Mouse (Mus musculus) neural tube, embryonic 15.5 days (tissue): ENCODE data around the gene Mpv17. TPM values are rescaled to one million over a fixed set of nuclear protein-coding genes. Genes with fewer than 3 reads are reported as not detected.

Experiments used
- ATAC-seq: fragments of 200-750 bp; cut with Nextera tagmentation; 2 replicates; pipeline ENCODE4 v1.8.0; 2017; ENCODE audit warnings: mild to moderate bottlenecking, moderate TSS enrichment, moderate library complexity; ENCODE audit not compliant: low FRiP score
- H3K27ac ChIP-seq: fragments of 300-500 bp; sonication (generic); replicated peaks from 2 replicates; pipeline ENCODE4 v1.5.1; 2015; ENCODE audit warnings: mild to moderate bottlenecking, inconsistent platforms
- H3K27me3 ChIP-seq: fragments of 300-500 bp; sonication (generic); replicated peaks from 2 replicates; pipeline ENCODE4 v1.6.1; 2015; ENCODE audit warnings: inconsistent platforms
- H3K36me3 ChIP-seq: fragments of 300-500 bp; sonication (generic); 2 replicates; pipeline ENCODE4 v1.6.1; 2015; ENCODE audit warnings: inconsistent platforms
- H3K4me1 ChIP-seq: fragments of 300-500 bp; sonication (generic); 2 replicates; pipeline ENCODE4 v1.6.1; 2015; ENCODE audit warnings: inconsistent platforms
- H3K4me2 ChIP-seq: fragments of 300-500 bp; sonication (generic); 2 replicates; pipeline ENCODE4 v1.6.1; 2015; ENCODE audit warnings: inconsistent platforms, mild to moderate bottlenecking, moderate library complexity
- H3K4me3 ChIP-seq: fragments of 300-500 bp; sonication (generic); replicated peaks from 2 replicates; pipeline ENCODE4 v1.5.1; 2015; ENCODE audit warnings: mild to moderate bottlenecking, inconsistent platforms
- H3K9ac ChIP-seq: fragments of 300-500 bp; sonication (generic); replicated peaks from 2 replicates; pipeline ENCODE4 v1.6.1; 2015; ENCODE audit warnings: mild to moderate bottlenecking, inconsistent platforms
- H3K9me3 ChIP-seq: fragments of 300-500 bp; sonication (generic); replicated peaks from 2 replicates; pipeline ENCODE4 v1.6.1; 2016; ENCODE audit warnings: inconsistent platforms
- WGBS: fragments of 180-500 bp; shearing (Covaris S2); methylation state at CpG from one replicate; pipeline ENCODE4 v1.1.7; 2015; ENCODE audit warnings: mixed read lengths; 5-methylcytosine and 5-hydroxymethylcytosine counted together
- polyA plus RNA-seq: library from polyadenylated mRNA; unstranded; fragments of >200 nt; fragmentation: Nextera tagmentation; extraction: Ambion mirVana; gene quantifications from 2 replicates; pipeline ENCODE4 v1.2.1, GENCODE M21; 2015

Mpv17 gene
- 57.4 and 58.0 TPM in 2 replicates for polyA plus RNA-seq

DNA sequence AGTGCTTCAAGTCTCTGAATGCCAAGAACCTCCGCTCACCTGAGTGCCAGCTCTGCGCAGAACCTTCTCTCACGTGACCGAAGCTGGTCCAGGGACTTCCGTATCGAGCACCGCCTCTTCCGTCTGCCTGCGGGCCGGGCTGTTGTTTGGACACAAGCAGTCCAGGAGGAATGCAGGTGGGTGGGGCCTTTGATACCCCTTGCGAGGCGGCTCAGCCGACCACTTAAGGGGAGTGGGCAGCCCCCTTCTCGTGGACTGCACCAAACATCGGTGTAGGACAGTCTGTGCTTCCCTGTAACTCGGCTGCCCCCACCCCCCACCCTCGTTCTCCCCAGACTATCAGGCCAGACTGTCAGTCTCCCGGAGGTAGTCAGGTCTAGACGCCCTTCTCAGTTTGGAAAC is at the start of gene Mpv17:
Mpv17 (minus strand) TSS at position 100 of the 402 bp plus-strand sequence.
- H3K9ac ChIP-seq: peak within 1 kb of the TSS; percentile 77
- WGBS: under 1% methylated on average over 19 of the region's 19 CpGs
- no peaks in the 10 kb centered on the region for H3K9me3 ChIP-seq
- H3K4me3 ChIP-seq: peak within 1 kb of the TSS; percentile 67
- no peaks in the 10 kb centered on the region for H3K27me3 ChIP-seq
- peaks cover 32% of the 10 kb centered on the region for H3K36me3 ChIP-seq
- H3K4me2 ChIP-seq: peak within 1 kb of the TSS; percentile 92
- peak; percentile 95 for ATAC-seq
- H3K27ac ChIP-seq: peak within 1 kb of the TSS; percentile 79
- H3K4me1 ChIP-seq: peaks cover 15% of the 10 kb centered on the region

DNA sequence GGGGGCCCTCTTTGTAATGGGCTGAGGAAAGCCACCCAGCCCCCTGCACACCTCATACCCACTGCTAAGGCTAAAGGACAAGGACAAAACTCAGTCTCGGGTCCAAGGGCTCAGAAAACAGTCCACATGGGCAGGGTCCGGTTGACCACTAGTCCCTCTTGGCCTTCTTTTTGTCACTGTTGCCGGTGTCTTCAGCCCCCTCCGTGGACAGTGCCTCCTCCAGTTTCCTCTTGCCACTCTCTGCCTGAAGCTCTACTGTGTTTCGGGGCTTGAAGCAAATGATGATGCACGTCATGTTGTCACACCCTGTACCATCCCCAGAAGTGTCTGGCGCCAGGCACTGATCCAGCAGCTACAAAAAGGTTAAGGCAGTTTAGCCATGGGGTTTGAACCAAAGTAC is 48.9 kb upstream of the Mpv17 start:
- H3K4me3 ChIP-seq: peak overlapping the region; percentile 95
- no peaks in the 10 kb centered on the region for H3K27me3 ChIP-seq
- peak overlapping the region; percentile 84 for H3K27ac ChIP-seq
- H3K4me1 ChIP-seq: peaks cover 29% of the 10 kb centered on the region
- H3K9ac ChIP-seq: 0 out of 2 replicates have a peak overlapping the region, but pooled peaks have one; percentile 51
- H3K36me3 ChIP-seq: peaks cover 75% of the 10 kb centered on the region
- peaks cover 4% of the 10 kb centered on the region for H3K9me3 ChIP-seq
- ATAC-seq: no peak
- H3K4me2 ChIP-seq: peak overlapping the region; percentile 71
- WGBS: 89% methylated on average over 7 of the region's 7 CpGs

- under 1% methylated on average over 53 of the region's 53 CpGs for WGBS
- Histone ChIP-seq H3K27ac (peak within 1 kb of the TSS; percentile 88), H3K4me3 (peak within 1 kb of the TSS; percentile 95), H3K4me2 (peak within 1 kb of the TSS; percentile 88), H3K27me3 (no peaks in the 10 kb centered on the region), H3K36me3 (peaks cover 76% of the 10 kb centered on the region), H3K9ac (peak within 1 kb of the TSS; percentile 97), H3K4me1 (peaks cover 29% of the 10 kb centered on the region), H3K9me3 (peaks cover 4% of the 10 kb centered on the region)
- peak; percentile 96 for ATAC-seq
These were observed 47.9 kb upstream of the Mpv17 start, which contains the start of gene Zfp513 for GRCm38 (mm10) chr5:31201742-31202590. Zfp513 (minus strand) TSS chr5:31202303.

GRCm38 (mm10) chr5:31201042-31201741 is 47.1 kb upstream of the Mpv17 start:
- Histone ChIP-seq H3K4me1 (peaks cover 29% of the 10 kb centered on the region), H3K9ac (peak overlapping the region; percentile 97), H3K36me3 (peaks cover 78% of the 10 kb centered on the region), H3K4me3 (peak overlapping the region; percentile 95), H3K27ac (peak overlapping the region; percentile 88), H3K4me2 (peak overlapping the region; percentile 88), H3K27me3 (no peaks in the 10 kb centered on the region), H3K9me3 (peaks cover 4% of the 10 kb centered on the region)
- ATAC-seq: no peak
- 21% methylated on average over 13 of the region's 13 CpGs for WGBS

- peak overlapping the region; percentile 88 for H3K4me2 ChIP-seq
- peak overlapping the region; percentile 95 for H3K4me3 ChIP-seq
- WGBS: 93% methylated on average over 27 of the region's 27 CpGs
These were observed 46.3 kb upstream of the Mpv17 start for GRCm38 (mm10) chr5:31200327-31200768.

DNA sequence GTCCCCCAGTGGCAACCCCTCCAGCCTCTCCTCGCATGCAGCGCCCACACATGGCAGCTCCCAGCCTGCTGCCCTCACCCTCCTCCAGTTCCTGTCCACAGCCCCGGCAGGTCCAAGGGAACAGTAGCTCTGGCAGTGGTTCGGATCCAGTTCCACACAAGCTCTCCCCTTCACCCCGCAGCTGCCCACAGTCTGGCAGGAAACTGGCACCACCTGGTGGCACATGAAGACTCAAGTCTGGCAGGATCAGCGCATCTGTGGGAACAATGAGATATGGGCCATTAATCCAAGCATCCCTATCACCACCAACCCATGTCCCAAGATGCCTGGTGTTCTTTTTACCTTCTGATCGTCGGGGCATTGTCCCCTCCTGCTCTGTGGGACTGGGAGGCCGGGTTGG is 45.8 kb upstream of the Mpv17 start:
- no peak for ATAC-seq
- H3K27me3 ChIP-seq: no peaks in the 10 kb centered on the region
- H3K27ac ChIP-seq: no peak overlapping the region
- H3K4me2 ChIP-seq: no peak overlapping the region
- WGBS: 75% methylated on average over 9 of the region's 9 CpGs
- peaks cover 79% of the 10 kb centered on the region for H3K36me3 ChIP-seq
- H3K9me3 ChIP-seq: peaks cover 4% of the 10 kb centered on the region
- no peak overlapping the region for H3K9ac ChIP-seq
- peaks cover 29% of the 10 kb centered on the region for H3K4me1 ChIP-seq
- no peak overlapping the region for H3K4me3 ChIP-seq

More at GRCm38 (mm10) chr5:31200327-31200768, 46.3 kb upstream of the Mpv17 start:
- Histone ChIP-seq H3K36me3 (peaks cover 80% of the 10 kb centered on the region), H3K27ac (no peak overlapping the region), H3K4me1 (peaks cover 29% of the 10 kb centered on the region), H3K9me3 (peaks cover 4% of the 10 kb centered on the region), H3K9ac (0 out of 2 replicates have a peak overlapping the region, but pooled peaks have one; percentile 3), H3K27me3 (no peaks in the 10 kb centered on the region)
- no peak for ATAC-seq

DNA sequence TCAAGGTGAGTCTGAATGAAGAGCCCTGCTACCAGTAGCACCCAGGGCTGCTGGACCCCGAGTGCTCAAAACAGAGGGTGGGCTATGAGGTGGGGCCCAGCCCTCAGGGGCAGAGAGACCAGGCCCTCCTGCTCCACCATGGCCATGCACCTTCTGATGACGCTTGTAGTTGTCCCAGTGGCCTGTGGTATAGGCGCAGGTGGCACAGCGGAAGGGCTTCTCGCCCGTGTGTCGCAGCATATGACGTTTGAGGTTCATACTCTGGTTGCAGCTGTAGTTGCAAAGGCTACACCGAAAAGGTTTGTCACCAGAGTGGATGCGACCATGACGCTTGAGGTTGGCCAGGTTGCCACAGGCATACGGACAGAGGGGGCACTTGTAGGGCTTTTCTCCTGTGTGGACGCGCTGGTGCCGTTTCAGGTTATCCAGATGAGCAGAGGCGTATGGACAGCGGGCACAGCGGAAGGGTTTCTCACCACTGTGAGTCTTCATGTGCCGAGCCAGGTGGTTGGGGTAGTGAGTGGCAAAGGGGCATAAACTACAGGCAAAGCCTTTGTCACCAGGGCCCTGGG is 45.4 kb upstream of the Mpv17 start:
- WGBS: 96% methylated on average over 19 of the region's 19 CpGs
- H3K27me3 ChIP-seq: no peaks in the 10 kb centered on the region
- H3K36me3 ChIP-seq: peaks cover 74% of the 10 kb centered on the region
- H3K4me1 ChIP-seq: peaks cover 34% of the 10 kb centered on the region
- H3K4me2 ChIP-seq: no peak overlapping the region
- H3K4me3 ChIP-seq: no peak overlapping the region
- H3K9me3 ChIP-seq: peaks cover 4% of the 10 kb centered on the region
- H3K27ac ChIP-seq: no peak overlapping the region
- no peak for ATAC-seq
- no peak overlapping the region for H3K9ac ChIP-seq

GRCm38 (mm10) chr5:31198616-31199320 is 44.7 kb upstream of the Mpv17 start:
- Histone ChIP-seq H3K4me3 (no peak overlapping the region), H3K36me3 (peaks cover 68% of the 10 kb centered on the region), H3K4me2 (no peak overlapping the region), H3K27ac (no peak overlapping the region), H3K4me1 (peaks cover 40% of the 10 kb centered on the region), H3K9ac (no peak overlapping the region), H3K27me3 (no peaks in the 10 kb centered on the region), H3K9me3 (peaks cover 4% of the 10 kb centered on the region)
- ATAC-seq: no peak
- 81% methylated on average over 5 of the region's 5 CpGs for WGBS

DNA sequence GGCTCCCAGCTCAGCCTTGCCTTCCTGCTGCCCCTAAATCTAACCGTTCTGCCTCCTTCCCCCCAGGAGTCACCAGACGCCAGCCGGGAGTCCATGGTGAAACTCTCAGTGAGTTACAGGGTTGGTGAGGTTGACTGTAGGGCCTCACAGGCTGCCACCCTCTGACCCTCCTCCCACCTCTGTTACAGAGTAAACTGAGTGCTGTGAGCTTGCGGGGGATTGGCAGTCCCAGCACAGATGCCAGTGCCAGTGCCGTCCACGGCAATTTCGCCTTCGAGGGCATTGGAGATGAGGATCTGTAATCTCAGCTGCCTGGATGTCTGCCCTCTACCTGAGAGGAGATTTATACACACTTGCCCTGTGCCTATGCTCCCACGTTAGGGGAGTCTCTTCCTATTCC is 44.1 kb upstream of the Mpv17 start:
- Histone ChIP-seq H3K27me3 (no peaks in the 10 kb centered on the region), H3K4me2 (no peak overlapping the region), H3K27ac (no peak overlapping the region), H3K9me3 (peaks cover 4% of the 10 kb centered on the region), H3K4me3 (no peak overlapping the region), H3K9ac (no peak overlapping the region), H3K4me1 (peaks cover 41% of the 10 kb centered on the region), H3K36me3 (peaks cover 62% of the 10 kb centered on the region)
- 88% methylated on average over 9 of the region's 9 CpGs for WGBS
- ATAC-seq: no peak

DNA sequence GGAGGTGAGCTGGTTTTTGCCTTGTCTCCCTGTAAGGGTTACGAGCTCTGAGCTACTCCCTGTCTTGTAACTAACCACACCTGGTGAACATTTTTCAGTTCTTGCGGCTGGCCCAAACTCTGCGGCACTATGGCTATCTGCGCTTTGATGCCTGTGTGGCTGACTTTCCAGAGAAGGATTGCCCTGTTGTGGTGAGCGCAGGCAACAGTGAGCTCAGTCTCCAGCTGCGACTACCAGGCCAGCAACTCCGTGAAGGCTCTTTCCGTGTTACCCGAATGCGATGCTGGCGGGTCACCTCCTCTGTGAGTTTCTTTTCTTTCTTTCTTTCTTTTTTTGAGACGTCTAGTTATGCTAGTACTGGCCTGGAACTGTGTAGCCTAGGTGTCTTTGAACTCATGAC is 43.0 kb upstream of the Mpv17 start:
- Histone ChIP-seq H3K4me3 (no peak overlapping the region), H3K4me2 (no peak overlapping the region), H3K9me3 (peaks cover 4% of the 10 kb centered on the region), H3K27me3 (no peaks in the 10 kb centered on the region), H3K9ac (no peak overlapping the region), H3K27ac (no peak overlapping the region), H3K36me3 (peaks cover 56% of the 10 kb centered on the region), H3K4me1 (peaks cover 34% of the 10 kb centered on the region)
- ATAC-seq: no peak
- WGBS: 92% methylated on average over 12 of the region's 12 CpGs

DNA sequence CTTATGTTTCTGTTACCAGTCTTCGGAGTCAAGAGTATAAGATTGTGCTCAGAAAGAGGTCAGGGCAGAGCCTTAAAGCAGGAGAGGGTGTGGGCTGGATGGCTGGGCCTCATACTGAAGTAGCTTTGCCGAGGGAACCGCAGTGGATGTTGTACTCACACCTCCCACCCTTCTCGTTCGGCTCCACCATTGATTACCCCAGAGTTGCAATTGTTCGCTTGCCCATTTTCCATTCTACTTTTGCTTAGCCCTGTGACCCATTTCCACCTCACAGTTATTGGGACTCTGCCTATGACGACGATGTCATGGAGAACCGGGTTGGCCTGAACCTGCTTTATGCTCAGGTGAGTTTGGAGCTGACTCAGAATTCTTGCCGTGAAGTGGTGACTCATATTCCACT is 42.2 kb upstream of the Mpv17 start:
- peaks cover 4% of the 10 kb centered on the region for H3K9me3 ChIP-seq
- H3K4me3 ChIP-seq: no peak overlapping the region
- H3K4me1 ChIP-seq: peaks cover 40% of the 10 kb centered on the region
- H3K36me3 ChIP-seq: peaks cover 58% of the 10 kb centered on the region
- no peaks in the 10 kb centered on the region for H3K27me3 ChIP-seq
- no peak overlapping the region for H3K9ac ChIP-seq
- no peak for ATAC-seq
- no peak overlapping the region for H3K27ac ChIP-seq
- H3K4me2 ChIP-seq: no peak overlapping the region
- WGBS: 93% methylated on average over 10 of the region's 10 CpGs
